Mouse (Mus musculus) ES-E14 (cell line): ENCODE data around the gene Fetub.

Source experiments
- HCFC1 ChIP-seq: IDR thresholded peaks from 2 replicates; pipeline ENCODE4 v1.6.1; 2012; ENCODE audit warnings: low read length, inconsistent platforms, borderline replicate concordance; ENCODE audit not compliant: insufficient read depth
- ZC3H11A ChIP-seq: IDR thresholded peaks from 2 replicates; pipeline ENCODE4 v1.6.1; 2012; ENCODE audit warnings: low read depth, mild to moderate bottlenecking, inconsistent platforms, low read length, borderline replicate concordance
- ZNF384 ChIP-seq: IDR thresholded peaks from 2 replicates; pipeline ENCODE4 v1.6.1; 2012; ENCODE audit warnings: low read depth, low read length, inconsistent platforms

- TF ChIP-seq HCFC1 (no peak), ZNF384 (no peak), ZC3H11A (no peak)
Observed at GRCm38 (mm10) chr16:22891733-22892154, 26.4 kb upstream of the Fetub start.
